Mouse (Mus musculus) midbrain, embryonic 13.5 days (tissue): ENCODE results near the gene Gm10337. TPM values are rescaled to one million over a fixed set of nuclear protein-coding genes. Genes with fewer than 3 reads are reported as not detected.

Source experiments
- ATAC-seq: fragments of 200-750 bp; cut with Nextera tagmentation; 2 replicates; pipeline ENCODE4 v1.8.0; 2017; ENCODE audit warnings: mild to moderate bottlenecking, moderate TSS enrichment, moderate library complexity
- H3K27ac ChIP-seq: fragments of 300-500 bp; sonication (generic); 2 replicates; pipeline ENCODE4 v1.5.1; 2015; ENCODE audit warnings: inconsistent platforms, mild to moderate bottlenecking, moderate library complexity
- H3K27me3 ChIP-seq: fragments of 300-500 bp; sonication (generic); 2 replicates; pipeline ENCODE4 v1.6.1; 2015; ENCODE audit warnings: mild to moderate bottlenecking, inconsistent platforms
- H3K36me3 ChIP-seq: fragments of 300-500 bp; sonication (generic); 2 replicates; pipeline ENCODE4 v1.6.1; 2015; ENCODE audit warnings: mild to moderate bottlenecking, inconsistent platforms
- H3K4me1 ChIP-seq: fragments of 300-500 bp; sonication (generic); replicated peaks from 2 replicates; pipeline ENCODE4 v1.6.1; 2015; ENCODE audit warnings: inconsistent platforms
- H3K4me2 ChIP-seq: fragments of 300-500 bp; sonication (generic); replicated peaks from 2 replicates; pipeline ENCODE4 v1.6.1; 2015; ENCODE audit warnings: moderate library complexity, mild to moderate bottlenecking, inconsistent platforms
- H3K4me3 ChIP-seq: fragments of 300-500 bp; sonication (generic); replicated peaks from 2 replicates; pipeline ENCODE4 v1.5.1; 2015; ENCODE audit warnings: mild to moderate bottlenecking, inconsistent platforms
- H3K9ac ChIP-seq: fragments of 300-500 bp; sonication (generic); replicated peaks from 2 replicates; pipeline ENCODE4 v1.6.1; 2015; ENCODE audit warnings: mild to moderate bottlenecking, inconsistent platforms
- H3K9me3 ChIP-seq: fragments of 300-500 bp; sonication (generic); 2 replicates; pipeline ENCODE4 v1.6.1; 2016; ENCODE audit warnings: mild to moderate bottlenecking, inconsistent platforms
- WGBS: fragments of 180-500 bp; shearing (Covaris S2); methylation state at CpG from one replicate; pipeline ENCODE4 v1.1.7; 2015; 5-methylcytosine and 5-hydroxymethylcytosine counted together
- polyA plus RNA-seq: library from polyadenylated mRNA; unstranded; fragments of >200 nt; fragmentation: Nextera tagmentation; extraction: Ambion mirVana; gene quantifications from 2 replicates; pipeline ENCODE4 v1.2.1, GENCODE M21; 2015

The Gm10337 gene
- polyA plus RNA-seq, 1 experiment from 2014 or later, result 4.5 TPM

GRCm38 (mm10) chr15:102544801-102545200, 41.3 kb downstream of the Gm10337 start:
- H3K36me3 ChIP-seq, result peaks cover 57% of the 10 kb centered on the region
- H3K27ac ChIP-seq, result no peak overlapping the region
- ATAC-seq, result no peak

GRCm38 (mm10) chr15:102546246-102546645, 42.7 kb downstream of the Gm10337 start:
- Histone ChIP-seq H3K4me2 (no peak overlapping the region), H3K9ac (no peak overlapping the region), H3K27ac (0 out of 2 replicates have a peak overlapping the region, but pooled peaks have one; percentile 16), H3K27me3 (no peaks in the 10 kb centered on the region), H3K4me1 (no peaks in the 10 kb centered on the region), H3K4me3 (no peak overlapping the region), H3K36me3 (peaks cover 47% of the 10 kb centered on the region), H3K9me3 (no peaks in the 10 kb centered on the region)
- no peak for ATAC-seq
- WGBS, result 87% methylated on average over 3 of the region's 3 CpGs

More at GRCm38 (mm10) chr15:102544801-102545200, 41.3 kb downstream of the Gm10337 start:
- H3K9ac ChIP-seq, result no peak overlapping the region
- no peak overlapping the region for H3K4me2 ChIP-seq
- H3K27me3 ChIP-seq, result no peaks in the 10 kb centered on the region
- no peak overlapping the region for H3K4me3 ChIP-seq
- H3K9me3 ChIP-seq, result no peaks in the 10 kb centered on the region
- 95% methylated on average over 4 of the region's 4 CpGs for WGBS
- no peaks in the 10 kb centered on the region for H3K4me1 ChIP-seq

- no peaks in the 10 kb centered on the region for H3K9me3 ChIP-seq
- peaks cover 47% of the 10 kb centered on the region for H3K36me3 ChIP-seq
- no peak overlapping the region for H3K9ac ChIP-seq
- WGBS, result 85% methylated on average over 3 of the region's 3 CpGs
- H3K4me3 ChIP-seq, result no peak overlapping the region
- no peak overlapping the region for H3K4me2 ChIP-seq
- no peaks in the 10 kb centered on the region for H3K4me1 ChIP-seq
- H3K27ac ChIP-seq, result no peak overlapping the region
- no peaks in the 10 kb centered on the region for H3K27me3 ChIP-seq
- no peak for ATAC-seq
These were observed 43.3 kb downstream of the Gm10337 start for GRCm38 (mm10) chr15:102546677-102547427.

- no peaks in the 10 kb centered on the region for H3K4me1 ChIP-seq
- 83% methylated on average over 3 of the region's 3 CpGs for WGBS
- H3K27ac ChIP-seq, result no peak overlapping the region
- no peak overlapping the region for H3K9ac ChIP-seq
- no peaks in the 10 kb centered on the region for H3K9me3 ChIP-seq
- H3K4me2 ChIP-seq, result no peak overlapping the region
- H3K4me3 ChIP-seq, result no peak overlapping the region
- ATAC-seq, result no peak
- peaks cover 46% of the 10 kb centered on the region for H3K36me3 ChIP-seq
- no peaks in the 10 kb centered on the region for H3K27me3 ChIP-seq
These were observed 44.0 kb downstream of the Gm10337 start for GRCm38 (mm10) chr15:102547478-102547877.

- Histone ChIP-seq H3K9me3 (no peaks in the 10 kb centered on the region), H3K4me1 (no peaks in the 10 kb centered on the region), H3K4me3 (no peak overlapping the region), H3K27me3 (no peaks in the 10 kb centered on the region), H3K9ac (no peak overlapping the region), H3K27ac (no peak overlapping the region), H3K4me2 (no peak overlapping the region), H3K36me3 (peaks cover 40% of the 10 kb centered on the region)
- WGBS, result 94% methylated on average over 5 of the region's 5 CpGs
- no peak for ATAC-seq
These were observed 49.1 kb downstream of the Gm10337 start for GRCm38 (mm10) chr15:102552599-102552998.

Other genes with a start within 250 kb of the Gm10337 start
- 2.7 and 3.4 TPM in 2 replicates for gene Rarg, start 246.2 kb upstream of the Gm10337 start, polyA plus RNA-seq
- gene Gm9918, start 233.2 kb upstream of the Gm10337 start, polyA plus RNA-seq, result 0.07 and 0.12 TPM in 2 replicates
- 50.8 and 53.4 TPM in 2 replicates for gene Mfsd5, start 224.3 kb upstream of the Gm10337 start, polyA plus RNA-seq
- 11.0 and 13.3 TPM in 2 replicates for gene Espl1, start 207.5 kb upstream of the Gm10337 start, polyA plus RNA-seq
- gene Pfdn5, start 177.6 kb upstream of the Gm10337 start, polyA plus RNA-seq, result 472 and 474 TPM in 2 replicates
- 93.8 and 105 TPM in 2 replicates for gene Myg1, start 172.0 kb upstream of the Gm10337 start, polyA plus RNA-seq
- 41.4 and 44.1 TPM in 2 replicates for gene Aaas, start 153.0 kb upstream of the Gm10337 start, polyA plus RNA-seq
- gene Sp7, start 136.5 kb upstream of the Gm10337 start, polyA plus RNA-seq, result 0.14 and 0.28 TPM in 2 replicates
- gene Sp1, start 97.6 kb upstream of the Gm10337 start, polyA plus RNA-seq, result 5.6 TPM in 2 replicates
- 0.30 and 0.74 TPM in 2 replicates for gene Amhr2, start 58.4 kb upstream of the Gm10337 start, polyA plus RNA-seq
- 113 and 119 TPM in 2 replicates for gene Prr13, start 44.7 kb upstream of the Gm10337 start, polyA plus RNA-seq
- 164 and 166 TPM in 2 replicates for gene Pcbp2, start 33.2 kb upstream of the Gm10337 start, polyA plus RNA-seq
- gene Map3k12, start 13.3 kb downstream of the Gm10337 start, polyA plus RNA-seq, result 47.9 and 53.9 TPM in 2 replicates
- gene Tarbp2, start 14.5 kb downstream of the Gm10337 start, polyA plus RNA-seq, result 98.2 and 101 TPM in 2 replicates
- gene Npff, start 21.2 kb downstream of the Gm10337 start, polyA plus RNA-seq, result 2.9 and 5.0 TPM in 2 replicates
- not detected in 2 replicates for gene Gm28047, start 121.3 kb downstream of the Gm10337 start, polyA plus RNA-seq
- 15.9 and 22.1 TPM in 2 replicates for gene Atf7, start 121.7 kb downstream of the Gm10337 start, polyA plus RNA-seq
- 58.9 and 59.1 TPM in 2 replicates for gene Atp5g2, start 168.6 kb downstream of the Gm10337 start, polyA plus RNA-seq
- gene Calcoco1, start 218.5 kb downstream of the Gm10337 start, polyA plus RNA-seq, result 41.9 and 51.1 TPM in 2 replicates